Mouse (Mus musculus) cerebellum, adult 11 months (tissue): ENCODE data around the gene Rhoj.
"Not testable (repeated sequence)": the region's sequence is repeated elsewhere in the genome, so short reads cannot be mapped to it uniquely, and the experiment has no call there.

ENCODE experiments used
- DNase-seq: peaks from one replicate; pipeline ENCODE4 v3.0.0; 2022

Gene Rhoj

DNA sequence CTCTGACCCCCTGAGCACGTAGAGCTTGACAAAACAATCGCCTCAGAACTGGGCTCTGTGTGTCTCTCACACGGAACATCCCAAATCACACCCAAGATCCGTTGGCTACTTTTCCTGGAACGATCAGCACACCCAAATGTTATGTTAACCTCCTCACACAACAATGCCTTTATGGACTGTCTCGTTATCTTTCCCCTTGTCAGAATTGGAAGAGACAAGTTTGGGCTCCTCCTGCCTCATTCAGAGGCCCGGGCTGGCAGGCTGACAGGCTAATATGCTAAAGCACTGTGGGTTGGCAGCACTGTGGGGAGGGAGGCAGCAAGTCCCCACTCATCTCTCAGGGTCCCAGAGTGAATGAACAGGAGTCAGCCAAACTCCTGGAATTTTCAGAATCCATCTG is 89.0 kb downstream of the Rhoj start:
- no peak for DNase-seq

DNA sequence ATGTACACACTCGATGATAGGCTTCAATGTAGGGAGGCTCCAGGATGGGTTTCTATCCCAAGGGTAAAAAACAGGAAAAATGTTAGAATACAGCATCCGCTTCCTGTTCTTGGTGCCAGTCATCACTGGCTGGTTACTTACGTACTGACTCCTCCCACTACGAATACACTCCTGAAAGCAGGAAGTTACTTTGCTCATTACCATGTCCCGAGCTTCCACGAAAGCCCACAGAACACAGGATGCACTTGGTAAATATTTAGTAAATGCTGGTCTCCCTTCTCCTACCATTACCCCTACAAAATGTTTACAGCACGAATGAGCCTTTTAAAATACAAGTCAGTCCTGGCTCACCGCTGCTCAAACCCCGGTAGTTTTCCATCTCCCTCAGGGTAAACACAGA is 104.8 kb downstream of the Rhoj start:
- no peak for DNase-seq

DNA sequence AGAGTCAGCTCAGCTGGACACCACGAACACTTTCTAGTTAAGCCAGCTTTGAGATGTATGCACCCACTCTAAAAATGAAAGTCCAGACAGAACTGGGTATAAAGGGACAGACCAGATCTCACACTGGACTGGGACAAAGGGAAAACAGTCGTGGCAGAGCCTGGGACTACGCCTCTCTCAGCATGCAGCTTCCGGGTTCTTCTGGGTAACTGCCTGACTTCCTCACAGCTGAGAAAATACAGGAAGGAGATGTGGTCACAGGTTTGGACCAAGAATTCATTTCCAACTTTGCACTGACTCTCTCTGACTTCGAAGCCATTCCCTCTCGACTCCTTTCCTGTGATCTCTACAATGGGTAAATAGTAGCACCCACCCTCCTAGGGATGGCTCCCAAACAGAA is 106.9 kb downstream of the Rhoj start:
- DNase-seq: no peak

DNA sequence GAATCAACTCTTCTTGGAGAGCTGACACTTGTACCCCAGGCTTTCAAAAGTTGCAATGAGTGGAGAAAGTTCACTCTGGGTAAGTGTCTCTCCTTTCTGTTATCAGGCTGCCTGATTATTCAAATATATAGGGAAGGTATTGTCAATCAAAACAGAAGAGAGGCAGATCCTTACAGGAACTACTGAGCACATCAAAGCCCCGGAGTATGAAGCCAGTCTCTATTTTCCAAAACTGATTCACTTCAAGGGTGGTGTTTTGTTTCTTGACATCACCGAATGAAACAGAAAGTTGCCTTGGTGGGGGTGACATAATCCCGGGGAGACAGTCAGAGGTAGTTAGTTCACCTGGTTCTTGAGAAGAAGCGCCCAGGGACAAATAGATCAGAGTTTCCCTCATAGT is 108.6 kb downstream of the Rhoj start, which contains the start of gene Gphb5:
Gene Gphb5 (minus strand): TSS at position 101 of the 400 bp plus-strand sequence.
- no peak for DNase-seq

DNA sequence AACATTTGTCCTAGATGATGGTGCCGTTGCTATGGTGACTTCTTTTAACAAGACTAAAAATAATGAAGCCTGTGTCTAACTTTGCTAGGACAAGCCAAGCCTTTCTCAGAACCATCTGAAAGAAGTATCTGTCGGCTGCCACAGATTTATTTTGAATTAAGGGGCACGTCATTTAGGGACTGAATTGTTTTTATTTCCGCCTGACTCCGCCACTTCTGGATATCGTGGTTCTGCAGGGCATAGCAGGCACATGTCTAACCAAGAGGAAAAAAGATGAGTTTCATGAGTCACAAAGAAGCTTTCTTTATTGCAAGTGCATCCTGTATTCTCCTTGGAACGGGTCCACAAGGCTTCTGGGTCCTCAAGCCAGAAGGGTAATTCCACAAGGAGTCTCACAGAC is 116.2 kb downstream of the Rhoj start:
- DNase-seq: no peak

DNA sequence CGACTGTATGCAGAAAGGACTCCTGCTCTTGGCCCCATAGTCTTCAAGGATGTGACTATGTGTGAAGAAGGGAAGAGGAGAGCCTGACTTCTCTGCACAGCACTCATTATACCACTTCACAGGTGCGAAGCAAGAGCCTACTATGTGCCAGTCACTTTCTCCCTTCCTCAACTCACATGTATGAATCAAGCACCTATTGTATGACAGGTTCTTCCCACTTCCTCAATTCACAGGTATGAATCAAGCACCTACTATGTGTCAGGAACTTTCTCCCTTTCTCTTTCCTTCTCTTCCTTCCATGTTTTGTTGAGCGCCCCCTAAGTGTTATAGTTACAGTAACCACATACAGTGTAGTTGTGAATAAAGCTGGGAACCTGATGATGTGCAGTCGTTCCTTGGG is 116.7 kb downstream of the Rhoj start:
- no peak for DNase-seq

DNA sequence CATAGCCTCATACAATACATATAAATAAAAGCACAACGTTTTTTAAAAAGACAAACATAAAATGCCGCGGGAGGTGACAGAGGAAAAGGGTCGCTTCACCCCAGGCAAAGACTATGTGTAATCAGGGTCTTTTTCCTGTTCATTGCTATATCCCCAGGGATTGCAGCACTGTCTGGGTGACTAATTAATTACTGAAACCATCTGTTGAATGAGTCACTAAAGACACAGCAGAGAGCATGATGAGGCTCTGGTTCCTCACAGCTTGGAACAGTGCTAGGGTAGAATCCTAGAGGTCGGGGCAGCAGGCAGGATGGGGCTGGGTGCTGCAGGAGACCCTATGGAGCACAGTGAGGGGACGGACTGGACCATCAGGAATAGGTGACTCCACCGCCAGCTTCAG is 117.8 kb downstream of the Rhoj start:
- DNase-seq: no peak

DNA sequence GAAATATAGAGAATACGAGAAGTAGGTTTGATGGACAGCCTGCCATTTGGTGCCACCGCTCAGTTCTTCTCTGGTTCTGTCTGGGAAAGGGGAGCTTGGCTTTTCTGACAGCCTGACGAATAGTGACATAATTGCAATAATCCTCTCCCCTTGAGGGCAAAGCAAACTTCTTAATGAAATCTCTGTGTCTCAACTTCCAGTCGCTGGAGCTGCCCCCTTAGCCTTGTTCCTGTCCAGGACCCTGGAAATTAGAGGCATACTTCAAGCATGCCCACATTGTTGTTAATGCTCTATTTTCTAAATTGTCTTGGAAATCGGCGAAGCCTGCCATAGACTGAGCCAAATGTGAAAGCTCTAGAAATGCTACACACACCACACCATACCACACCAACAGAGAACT is 120.6 kb downstream of the Rhoj start:
- DNase-seq: no peak

DNA sequence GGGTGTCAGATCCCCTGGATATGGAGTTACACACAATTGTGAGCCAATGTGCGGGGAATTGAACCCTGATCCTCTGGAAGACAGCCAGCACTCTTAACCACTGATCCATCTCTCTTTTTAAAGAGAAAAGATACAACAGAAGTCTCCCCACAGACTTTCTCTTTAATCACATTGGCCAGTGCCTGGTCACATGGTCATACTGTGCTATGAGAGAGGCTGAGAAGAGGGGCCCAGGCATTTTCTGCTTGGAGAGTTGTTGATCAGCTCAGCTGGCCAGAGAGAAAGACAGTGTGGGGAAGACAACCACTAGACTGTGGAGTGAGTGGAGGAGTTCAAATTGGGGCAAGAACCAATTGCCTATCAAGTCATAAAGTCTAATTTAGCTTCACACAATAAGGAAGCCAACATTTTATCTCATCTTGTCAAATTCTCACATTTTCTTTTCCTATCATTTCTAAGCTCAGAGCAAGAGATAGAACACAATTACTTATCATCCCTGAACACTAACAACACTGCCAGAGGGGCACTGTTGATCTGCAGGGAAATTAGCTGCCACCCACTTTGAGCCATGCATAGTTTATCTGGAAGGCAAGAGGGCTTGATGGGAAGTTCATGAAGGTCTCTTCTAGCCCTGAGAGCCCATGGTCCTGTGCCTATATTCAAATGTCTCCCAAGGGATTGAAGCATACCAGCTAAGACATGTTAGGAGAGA is 121.7 kb downstream of the Rhoj start:
- no peak for DNase-seq

DNA sequence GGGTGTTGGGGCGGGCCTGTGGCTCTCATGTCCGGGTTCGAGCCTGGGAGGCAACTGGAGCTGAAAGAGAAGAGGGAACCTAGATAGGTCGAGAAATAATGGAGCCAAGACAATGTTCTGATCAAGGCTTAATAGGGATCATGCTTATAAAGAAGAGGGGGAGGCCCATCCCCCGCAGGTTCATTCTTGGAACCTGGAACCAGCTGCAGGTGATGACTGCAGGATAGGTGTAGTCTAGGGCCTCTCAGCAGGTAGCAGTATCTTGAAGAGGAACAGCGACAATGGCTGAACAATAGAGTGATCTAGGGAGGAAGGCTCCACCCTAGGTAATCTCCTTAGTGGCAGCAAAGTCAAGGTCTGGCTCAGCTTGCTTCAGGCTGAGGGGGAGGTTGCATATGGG is 124.3 kb downstream of the Rhoj start:
- DNase-seq: not testable (repeated sequence)

DNA sequence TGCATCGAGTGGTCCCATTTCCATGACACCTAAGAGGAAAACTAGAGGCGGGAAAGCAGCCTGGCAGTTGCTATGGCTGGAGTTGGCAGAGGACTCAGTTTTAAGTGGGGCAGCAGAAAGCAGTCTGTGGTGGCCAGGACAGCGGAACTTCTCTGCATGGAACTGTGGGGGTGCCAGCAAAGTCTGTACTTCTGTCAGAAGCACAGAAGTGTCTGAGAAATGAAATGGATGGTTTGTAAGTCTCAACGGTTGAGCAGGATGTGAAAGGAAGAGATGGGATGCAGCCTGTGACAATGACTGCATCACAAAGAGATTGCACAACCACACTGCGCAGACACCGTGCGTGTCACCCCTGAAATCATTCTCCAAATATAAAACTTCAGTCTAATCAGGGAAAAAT is 138.1 kb downstream of the Rhoj start:
- no peak for DNase-seq

DNA sequence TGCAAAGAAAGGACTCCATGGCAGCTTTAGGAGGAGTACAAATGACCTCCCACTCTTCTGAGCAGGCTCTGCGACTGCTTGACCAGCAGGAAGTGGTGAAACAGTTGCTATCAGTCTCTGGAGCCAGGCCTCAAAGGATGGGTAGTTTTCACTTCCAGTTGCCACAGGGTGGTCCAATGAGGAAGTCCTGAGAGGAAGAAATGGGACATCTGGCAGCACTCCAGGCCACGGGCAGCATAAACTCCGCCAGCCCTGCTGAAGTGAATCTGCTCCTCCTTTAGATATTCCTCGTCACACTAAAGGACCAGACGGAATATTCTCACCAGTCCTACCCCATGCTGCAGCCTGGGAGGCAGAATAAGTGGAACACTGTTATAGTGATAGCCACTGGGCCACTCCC is 140.8 kb downstream of the Rhoj start:
- no peak for DNase-seq

DNA sequence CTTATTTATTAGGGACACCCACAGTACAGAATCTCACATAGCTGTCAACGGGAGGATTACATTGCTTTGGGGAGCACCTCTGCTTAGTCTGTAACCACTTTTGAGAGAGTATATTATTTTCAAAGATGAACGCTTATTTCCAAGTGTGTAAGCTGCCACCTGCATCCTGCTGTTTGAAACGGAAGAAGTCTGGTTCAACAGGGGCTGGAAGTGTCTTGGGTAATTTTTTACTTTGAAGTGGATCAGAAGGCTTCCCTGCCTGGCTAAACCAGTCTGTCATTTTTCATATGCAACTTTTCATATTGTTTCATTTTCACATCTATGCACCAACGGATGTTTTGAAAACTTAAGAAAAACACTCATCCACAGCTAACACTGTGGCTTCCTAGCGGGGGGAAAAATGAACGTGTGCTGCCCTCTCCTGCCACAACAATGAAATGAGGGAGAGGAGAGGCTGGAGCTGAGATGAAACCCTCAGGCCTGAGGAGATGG is 141.4 kb downstream of the Rhoj start:
- DNase-seq: no peak

DNA sequence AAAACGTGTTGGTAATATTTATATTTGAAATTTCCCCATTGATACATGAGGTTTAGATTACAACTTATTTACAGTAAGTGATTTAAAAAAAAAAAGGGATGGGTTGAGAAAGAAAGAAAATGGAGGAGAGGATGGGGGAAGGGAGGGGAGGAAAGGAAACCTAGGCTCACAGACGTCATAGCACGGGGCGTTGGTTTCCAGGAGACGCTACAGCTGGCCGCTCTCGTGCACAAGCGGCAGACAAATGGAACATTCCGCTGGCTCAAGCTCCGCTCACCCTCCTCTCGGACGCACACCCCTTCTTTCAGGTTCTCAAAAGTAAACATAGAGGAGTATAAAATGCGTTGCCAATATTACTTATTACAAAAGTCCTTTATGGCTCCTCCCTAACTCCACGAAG is 141.9 kb downstream of the Rhoj start:
- DNase-seq: no peak

DNA sequence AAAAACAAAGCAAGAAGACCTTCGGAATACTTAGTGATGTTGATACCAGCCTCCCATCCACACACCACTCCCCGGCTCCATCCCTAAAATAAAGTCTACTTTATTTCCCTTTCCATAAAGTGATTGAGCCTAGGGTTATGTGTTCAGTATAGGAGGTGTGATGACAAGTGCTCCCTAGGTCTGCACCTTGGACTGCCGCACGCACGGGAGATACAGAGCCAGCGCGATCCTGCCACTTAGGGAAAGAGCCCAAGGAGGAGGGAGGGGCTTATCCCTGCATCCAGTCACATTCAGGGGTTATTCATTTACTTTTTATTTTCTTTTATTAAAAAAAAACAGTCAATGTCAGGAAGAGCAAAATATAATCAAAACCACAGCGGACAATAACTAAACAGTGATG is 142.5 kb downstream of the Rhoj start:
- DNase-seq: no peak
